Mouse (Mus musculus) CD4-positive helper T cell, adult 2 months (primary cell): ENCODE measurements around the gene Klc4.

Source experiments
- DNase-seq: peaks from one replicate; pipeline ENCODE4 v3.0.0-alpha.2; 2012; ENCODE audit warnings: low read depth, missing footprints, low spot score

Gene Klc4

GRCm38 (mm10) chr17:46645561-46646321 lies at the start of gene Klc4, which contains the start of gene Mrpl2:
Gene Klc4, minus strand, starts transcription at chr17:46646022.
Gene Mrpl2, plus strand, starts transcription at chr17:46646229.
- peak; percentile 100 for DNase-seq

GRCm38 (mm10) chr17:46694517-46695063 lies 48.8 kb upstream of the Klc4 start:
- no peak for DNase-seq

DNA sequence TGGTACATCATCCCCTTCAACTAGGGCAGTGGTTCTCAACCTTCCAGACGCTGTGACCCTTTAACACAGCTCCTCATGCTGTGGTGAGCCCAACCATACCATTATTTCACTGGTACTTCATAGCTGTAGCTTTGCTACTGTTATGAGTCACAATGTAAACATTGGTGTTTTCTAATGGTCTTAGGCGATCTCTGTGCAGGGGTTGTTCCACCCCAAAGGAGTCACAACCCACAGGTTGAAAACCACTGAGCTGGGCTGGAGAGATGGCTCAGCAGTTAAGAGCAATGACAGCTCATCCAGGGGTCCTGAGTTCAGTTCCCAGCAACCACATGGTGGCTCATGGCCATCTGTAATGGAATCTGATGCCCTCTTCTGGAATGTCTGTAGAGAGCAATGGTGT lies 45.6 kb upstream of the Klc4 start:
- peak; percentile 21 for DNase-seq

DNA sequence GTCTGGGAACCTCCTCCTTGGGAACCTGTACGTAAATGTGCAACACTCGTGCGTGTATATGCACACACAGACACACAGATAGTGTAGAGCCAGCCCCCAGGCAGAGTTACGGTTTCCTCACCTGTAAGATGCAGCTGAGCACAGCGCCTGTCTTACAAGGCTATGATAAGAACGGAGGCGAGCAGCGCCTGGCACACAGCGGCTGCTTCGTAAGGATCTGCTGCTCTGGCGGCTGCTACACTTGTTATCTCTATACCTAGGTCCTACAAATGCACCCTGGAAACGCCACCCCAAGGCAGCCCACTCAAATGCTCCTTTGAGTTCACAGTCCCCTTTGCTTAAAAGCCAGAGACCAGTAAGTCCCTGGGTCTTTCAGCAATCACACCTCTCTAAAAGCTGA lies 44.8 kb upstream of the Klc4 start:
- DNase-seq: no peak

GRCm38 (mm10) chr17:46685913-46686312 lies 40.1 kb upstream of the Klc4 start:
- peak; percentile 53 for DNase-seq

GRCm38 (mm10) chr17:46682654-46683389 lies 37.0 kb upstream of the Klc4 start:
- DNase-seq: no peak

- DNase-seq: no peak
Observed at GRCm38 (mm10) chr17:46681466-46682118, 35.8 kb upstream of the Klc4 start.

DNA sequence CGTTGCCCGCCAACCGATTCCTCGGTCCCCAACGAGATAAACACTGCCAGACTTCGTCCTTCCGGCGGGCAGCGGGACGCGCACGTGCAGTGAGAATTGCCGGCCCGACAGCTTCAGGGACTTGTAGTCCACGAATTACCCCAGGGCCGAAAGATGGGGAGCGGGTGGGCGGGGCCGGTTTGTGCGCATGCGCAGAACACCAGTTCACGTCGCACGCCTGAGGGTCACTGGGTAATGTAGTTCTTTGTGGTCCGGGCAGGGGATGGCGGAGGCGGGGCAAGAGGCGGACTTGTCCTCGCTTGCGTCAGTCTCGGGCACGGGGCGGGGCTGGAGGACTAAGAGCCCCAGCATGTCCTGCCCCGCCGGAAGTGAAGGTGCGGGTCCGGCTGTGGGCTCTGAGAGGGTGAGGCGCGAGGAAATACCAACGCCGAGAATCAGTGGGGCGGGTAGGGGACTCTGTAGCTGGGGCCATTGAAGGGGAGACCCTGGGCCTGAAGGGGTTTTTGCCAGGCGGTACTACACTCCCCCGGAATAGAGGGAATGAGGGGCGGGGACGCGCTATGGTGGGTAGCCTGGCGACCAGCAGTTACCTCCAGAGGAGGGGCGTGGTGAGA lies 35.0 kb upstream of the Klc4 start, which contains the start of gene Klhdc3:
Klhdc3 (minus strand) TSS at position 155 of the 614 bp plus-strand sequence.
- peak; percentile 98 for DNase-seq

DNA sequence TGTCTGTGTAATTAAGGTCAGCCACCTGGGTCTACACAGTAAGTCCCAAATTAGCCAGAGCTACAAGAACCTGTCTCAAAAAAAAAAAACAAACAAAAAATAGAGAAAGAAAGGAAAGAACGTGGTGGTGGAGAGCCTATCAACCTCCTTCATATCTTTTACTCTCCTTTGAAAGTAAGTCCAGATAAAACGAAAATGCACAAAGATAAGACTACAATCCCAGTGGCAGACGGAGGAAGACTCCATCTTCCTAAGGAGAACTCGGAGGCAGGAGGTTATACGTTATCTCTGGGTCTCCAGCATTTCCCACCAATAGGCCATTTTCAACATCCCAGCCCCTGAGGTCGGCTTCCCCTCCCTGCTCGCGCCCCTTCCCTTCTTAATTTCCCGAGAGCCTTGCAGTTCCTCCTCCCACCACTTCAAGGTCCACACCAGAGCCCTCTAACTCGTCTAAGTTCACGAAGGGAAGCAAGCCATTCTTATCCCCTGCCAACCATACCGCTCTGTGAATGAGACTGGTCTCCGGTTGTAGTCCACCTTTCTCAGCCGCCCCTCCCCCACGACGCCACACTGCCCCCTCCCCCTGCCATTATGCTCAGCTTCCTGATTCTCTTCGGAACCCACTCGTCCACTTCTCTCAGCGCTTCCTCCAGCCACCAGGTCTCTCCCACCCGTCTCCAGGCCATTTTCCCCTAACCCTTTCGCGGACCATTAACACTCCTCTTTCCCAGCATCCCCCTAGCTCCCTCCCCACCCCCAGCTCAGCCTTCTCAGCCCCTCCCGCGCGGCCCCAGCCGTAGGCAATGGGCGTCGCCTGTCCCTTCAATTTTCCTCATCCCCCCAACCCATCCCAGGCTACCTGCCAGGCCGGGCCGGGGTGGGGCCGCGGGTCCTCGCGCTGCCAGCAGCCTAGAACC lies 34.3 kb upstream of the Klc4 start:
- DNase-seq: peak; percentile 59

DNA sequence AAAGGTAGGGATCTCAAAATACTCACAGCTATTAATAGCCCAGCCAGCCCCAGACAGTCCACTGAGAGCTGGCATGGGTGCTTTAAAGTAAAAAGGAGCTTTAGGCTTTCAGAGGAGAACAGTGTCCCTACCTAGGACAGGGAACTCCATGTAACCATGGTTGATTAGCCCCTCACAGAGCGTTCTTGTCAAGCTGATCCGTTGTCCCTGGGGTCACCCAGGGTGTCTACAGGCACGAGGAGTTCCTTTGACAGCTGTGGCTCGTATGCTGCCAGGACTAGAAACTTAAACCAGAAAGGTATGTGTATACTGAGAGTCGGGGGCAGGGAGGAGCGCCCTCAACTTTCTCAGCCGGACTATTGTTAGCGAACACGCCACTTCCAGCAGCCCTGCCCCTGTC lies 33.1 kb upstream of the Klc4 start:
- DNase-seq: no peak

DNA sequence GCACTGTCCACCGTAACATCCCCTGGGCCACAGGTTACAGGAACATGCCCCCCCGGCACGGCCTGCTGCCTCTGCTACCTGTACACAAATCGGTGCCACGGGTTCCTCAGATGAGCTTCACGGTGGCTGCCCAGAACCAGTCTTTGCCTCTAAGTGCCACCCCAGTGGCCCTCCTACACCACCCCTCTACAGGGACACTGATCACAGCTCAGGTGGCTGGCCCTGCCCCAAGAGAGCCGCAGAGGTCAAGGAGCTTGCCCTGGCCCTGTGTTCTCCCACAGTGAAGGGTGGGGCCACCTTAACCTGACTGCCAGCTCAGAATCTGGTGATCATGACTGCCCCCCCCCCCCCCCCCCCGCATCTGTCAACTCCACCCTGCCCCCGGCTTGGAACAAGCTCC lies 32.6 kb upstream of the Klc4 start, which contains the start of gene Mea1:
Mea1 (plus strand) TSS at position 378 of the 400 bp plus-strand sequence.
- no peak for DNase-seq

GRCm38 (mm10) chr17:46674530-46675283 lies 28.9 kb upstream of the Klc4 start:
- peak; percentile 11 for DNase-seq

GRCm38 (mm10) chr17:46673850-46674529 lies 28.2 kb upstream of the Klc4 start, which contains the start of gene Rrp36:
Gene Rrp36, minus strand, starts transcription at chr17:46674352.
- DNase-seq: peak; percentile 92

- DNase-seq: no peak
Observed at GRCm38 (mm10) chr17:46669911-46670310, 24.1 kb upstream of the Klc4 start.

DNA sequence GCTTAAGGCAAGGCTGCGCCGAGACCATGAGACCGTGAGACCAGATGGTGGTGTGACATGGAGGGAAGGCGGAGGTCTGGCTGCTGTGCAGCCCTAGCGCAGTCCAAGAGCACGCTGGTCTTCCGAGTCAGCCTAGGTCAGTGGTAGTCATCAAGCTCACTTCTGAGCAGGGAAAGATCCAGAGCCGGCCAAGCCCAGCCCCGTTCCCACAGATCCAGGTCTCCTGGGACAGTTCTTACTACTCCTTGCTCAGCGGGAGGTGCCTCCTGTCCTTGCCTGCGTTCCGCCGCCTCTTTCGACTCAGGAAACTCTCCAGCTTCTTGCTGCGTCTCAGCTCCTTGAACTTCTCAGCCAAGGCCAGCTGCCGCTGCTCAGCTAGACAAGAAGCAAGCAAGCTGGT lies 21.9 kb upstream of the Klc4 start:
- DNase-seq: no peak

GRCm38 (mm10) chr17:46662730-46663129 lies 16.9 kb upstream of the Klc4 start:
- DNase-seq: no peak

GRCm38 (mm10) chr17:46661981-46662380 lies 16.2 kb upstream of the Klc4 start:
- no peak for DNase-seq

DNA sequence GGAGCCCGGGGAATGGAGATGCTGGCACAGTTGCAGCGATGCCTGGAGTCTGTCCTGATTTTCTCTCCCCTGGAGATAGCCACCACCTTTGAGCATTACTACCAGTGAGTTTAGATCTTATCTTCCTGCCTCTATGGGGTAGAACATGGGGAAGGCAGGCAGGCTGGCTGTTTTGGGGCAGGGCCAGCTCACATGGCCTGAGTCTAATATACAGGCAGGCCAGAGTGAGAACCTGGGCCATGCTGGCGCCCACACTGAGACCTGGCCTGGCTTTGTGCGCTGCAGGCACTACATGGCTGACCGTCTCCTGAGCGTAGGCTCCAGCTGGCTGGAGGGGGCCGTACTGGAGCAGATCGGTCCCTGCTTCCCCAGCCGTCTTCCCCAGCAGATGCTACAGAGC lies 15.5 kb upstream of the Klc4 start:
- no peak for DNase-seq

DNA sequence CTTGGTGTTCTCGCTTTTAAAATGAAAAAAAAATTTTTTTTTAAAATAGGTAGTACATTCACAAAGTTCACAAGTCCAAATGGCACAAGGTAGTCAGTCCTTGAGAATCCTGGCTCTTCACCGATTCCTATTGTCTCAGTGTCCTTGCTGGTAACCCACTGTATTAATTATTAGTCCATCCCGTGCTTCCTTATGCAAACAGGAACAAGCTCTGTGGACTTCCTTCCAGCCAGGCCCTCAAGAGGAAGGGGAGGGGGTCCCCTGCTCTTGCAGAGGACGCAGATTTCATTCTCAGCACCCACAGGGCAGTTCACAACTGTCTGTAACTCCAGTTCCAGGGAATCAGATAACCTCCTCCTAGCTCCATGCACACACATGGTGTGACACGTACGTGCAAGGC lies 10.2 kb upstream of the Klc4 start:
- no peak for DNase-seq
